Mouse (Mus musculus): ENCODE measurements at regions not wholly inside any gene's neighbourhood (a gene's known extent, or its start where the extent isn't known, plus 50 kb on each side); places are given as distances from the start of the nearest gene placed in this dataset.

DNA sequence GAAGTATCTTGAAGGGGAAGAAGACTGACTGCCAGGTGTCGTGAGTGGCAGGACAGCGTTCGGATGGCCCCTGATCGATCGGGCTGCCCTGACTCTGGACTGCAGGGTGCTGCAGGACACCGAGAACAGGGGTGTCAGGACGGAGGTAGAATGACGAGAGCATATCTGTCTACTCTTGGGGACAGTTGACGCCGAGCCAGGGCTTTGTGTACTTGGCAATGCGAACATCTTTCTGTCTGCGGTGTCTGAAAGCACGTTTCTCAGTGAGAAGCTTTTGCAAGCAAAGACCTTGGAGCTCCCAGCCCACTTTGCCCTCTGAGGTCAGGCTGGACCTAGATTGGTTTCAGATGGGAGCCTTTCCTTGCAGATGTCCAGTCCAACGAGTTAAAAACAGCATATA lies 144.9 kb downstream of the H2afy start:
- H3K4me2 ChIP-seq (replicated peaks; ENCODE audit: low read depth, low read length): no peak overlapping the region
- H3K36me3 ChIP-seq (ENCODE audit: control insufficient read depth, insufficient read depth, low read length): no peaks in the 10 kb centered on the region
- 86% methylated on average over 14 of the region's 14 CpGs for WGBS
- H3K4me1 ChIP-seq (ENCODE audit: control insufficient read depth, insufficient read depth, low read length): no peaks in the 10 kb centered on the region
- H3K27me3 ChIP-seq (ENCODE audit: control insufficient read depth, insufficient read depth, low read length): peaks cover 3% of the 10 kb centered on the region; the same call in 1 of the 2 replicates
- no peak for ATAC-seq (ENCODE audit: low FRiP score, low TSS enrichment)
- no peak overlapping the region for H3K4me3 ChIP-seq (ENCODE audit: low read length)
- no peak overlapping the region for H3K9ac ChIP-seq (ENCODE audit: low read depth, low read length)
- no peaks in the 10 kb centered on the region for H3K9me3 ChIP-seq (ENCODE audit: control insufficient read depth, low read length)
- no peak overlapping the region for H3K27ac ChIP-seq (ENCODE audit: low read depth, low read length)

DNA sequence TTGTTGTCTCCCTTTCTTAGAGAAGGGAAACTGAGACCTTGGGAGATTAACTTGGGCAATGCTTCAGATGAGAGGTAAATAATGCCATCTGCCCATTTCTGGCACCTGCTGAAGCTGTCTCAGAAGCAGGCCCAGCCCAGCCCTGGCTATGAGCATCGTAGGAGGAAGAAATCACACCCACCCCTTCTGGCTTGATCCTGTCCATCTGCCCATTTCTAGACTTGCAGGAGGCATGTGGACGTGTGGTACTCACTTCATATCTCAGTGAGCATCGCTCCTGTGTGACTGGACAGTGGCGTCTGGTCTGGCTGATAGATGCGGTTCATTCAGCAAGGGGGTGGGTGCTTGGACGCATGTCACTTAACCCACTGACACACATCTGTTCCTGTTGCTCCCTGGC lies 146.0 kb downstream of the H2afy start:
- Histone ChIP-seq H3K4me3 (ENCODE audit: low read length) (no peak overlapping the region), H3K36me3 (ENCODE audit: control insufficient read depth, insufficient read depth, low read length) (no peaks in the 10 kb centered on the region), H3K9me3 (ENCODE audit: control insufficient read depth, low read length) (no peaks in the 10 kb centered on the region), H3K27ac (ENCODE audit: low read depth, low read length) (no peak overlapping the region), H3K4me2 (replicated peaks; ENCODE audit: low read depth, low read length) (no peak overlapping the region), H3K9ac (ENCODE audit: low read depth, low read length) (no peak overlapping the region), H3K4me1 (ENCODE audit: control insufficient read depth, insufficient read depth, low read length) (no peaks in the 10 kb centered on the region), H3K27me3 (ENCODE audit: control insufficient read depth, insufficient read depth, low read length) (no peaks in the 10 kb centered on the region)
- ATAC-seq (ENCODE audit: low FRiP score, low TSS enrichment): no peak
- 78% methylated on average over 6 of the region's 6 CpGs for WGBS

DNA sequence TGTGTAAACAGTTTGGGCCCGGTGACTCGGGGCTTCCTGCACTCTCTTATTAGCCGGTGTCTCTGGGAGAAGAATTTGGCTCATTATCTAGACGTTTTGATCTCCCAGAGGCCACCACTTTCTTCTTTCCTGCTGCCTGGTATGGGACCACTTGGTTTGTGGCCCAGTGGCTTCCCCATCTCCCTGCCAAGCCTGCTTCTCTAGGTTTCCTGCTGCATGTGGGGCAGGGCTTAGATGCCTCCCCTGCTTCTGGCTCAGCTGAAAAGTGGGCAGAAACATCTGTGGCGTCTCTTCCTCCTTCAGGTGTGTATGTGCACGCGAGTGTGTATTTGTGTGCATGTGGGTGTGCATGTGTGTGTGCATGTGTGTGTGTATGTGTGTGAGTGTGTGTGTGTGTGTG lies 146.8 kb downstream of the H2afy start:
- WGBS: 42% methylated on average over 7 of the region's 7 CpGs
- no peak overlapping the region for H3K4me2 ChIP-seq (replicated peaks; ENCODE audit: low read depth, low read length)
- no peaks in the 10 kb centered on the region for H3K27me3 ChIP-seq (ENCODE audit: control insufficient read depth, insufficient read depth, low read length)
- no peak overlapping the region for H3K9ac ChIP-seq (ENCODE audit: low read depth, low read length)
- H3K4me1 ChIP-seq (ENCODE audit: control insufficient read depth, insufficient read depth, low read length): no peaks in the 10 kb centered on the region
- H3K4me3 ChIP-seq (ENCODE audit: low read length): no peak overlapping the region
- no peak for ATAC-seq (ENCODE audit: low FRiP score, low TSS enrichment)
- no peaks in the 10 kb centered on the region for H3K36me3 ChIP-seq (ENCODE audit: control insufficient read depth, insufficient read depth, low read length)
- H3K27ac ChIP-seq (ENCODE audit: low read depth, low read length): no peak overlapping the region
- H3K9me3 ChIP-seq (ENCODE audit: control insufficient read depth, low read length): no peaks in the 10 kb centered on the region

DNA sequence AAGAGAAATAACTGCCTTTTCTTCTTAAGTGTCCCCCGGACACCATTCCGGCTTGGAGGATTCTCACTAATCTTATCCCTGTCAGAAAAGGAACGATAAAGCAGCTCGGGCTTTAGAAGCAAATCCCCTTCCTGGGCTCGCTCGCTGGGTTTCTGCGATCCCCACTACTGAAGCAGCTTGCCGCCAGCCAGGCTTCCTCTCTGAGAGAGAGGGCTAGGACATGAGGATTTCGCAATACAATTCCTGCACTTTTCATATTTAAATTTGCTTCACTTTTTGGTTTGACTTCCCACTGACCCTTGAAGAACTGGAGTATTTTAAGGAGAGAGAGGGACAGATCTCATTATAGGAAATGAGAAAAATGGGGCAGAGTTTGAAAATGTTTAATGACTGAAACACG lies 149.4 kb upstream of the Pitx1 start:
- Histone ChIP-seq H3K4me3 (ENCODE audit: low read length) (no peak overlapping the region), H3K4me2 (replicated peaks; ENCODE audit: low read depth, low read length) (no peak overlapping the region), H3K4me1 (ENCODE audit: control insufficient read depth, insufficient read depth, low read length) (no peaks in the 10 kb centered on the region), H3K9ac (ENCODE audit: low read depth, low read length) (no peak overlapping the region), H3K9me3 (ENCODE audit: control insufficient read depth, low read length) (no peaks in the 10 kb centered on the region), H3K36me3 (ENCODE audit: control insufficient read depth, insufficient read depth, low read length) (no peaks in the 10 kb centered on the region), H3K27me3 (ENCODE audit: control insufficient read depth, insufficient read depth, low read length) (peaks cover 3% of the 10 kb centered on the region), H3K27ac (ENCODE audit: low read depth, low read length) (no peak overlapping the region)
- ATAC-seq (ENCODE audit: low FRiP score, low TSS enrichment): no peak
- WGBS: 42% methylated on average over 10 of the region's 10 CpGs

DNA sequence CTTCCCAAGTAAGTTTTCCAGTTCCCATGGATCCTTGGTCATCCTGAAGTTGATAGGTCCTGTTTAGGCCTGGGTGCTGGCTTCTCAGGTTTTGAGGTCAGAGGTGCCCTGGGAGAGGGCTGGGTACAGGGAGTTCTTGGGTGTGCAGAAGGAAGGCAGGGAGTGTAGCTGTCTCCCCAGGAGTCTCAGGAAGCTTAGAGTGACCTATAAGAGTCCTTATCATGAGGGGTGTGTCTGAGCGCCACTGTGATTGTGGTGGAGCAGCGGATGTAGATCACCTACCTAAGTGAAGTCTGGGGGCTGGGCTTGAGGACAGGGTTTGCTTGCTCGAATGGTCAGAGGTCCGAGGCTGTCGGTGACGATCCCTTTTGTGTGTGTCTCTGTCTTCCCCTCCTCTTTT lies 148.8 kb upstream of the Pitx1 start:
- no peak overlapping the region for H3K4me3 ChIP-seq (ENCODE audit: low read length)
- ATAC-seq (ENCODE audit: low FRiP score, low TSS enrichment): no peak
- H3K4me1 ChIP-seq (ENCODE audit: control insufficient read depth, insufficient read depth, low read length): no peaks in the 10 kb centered on the region
- no peak overlapping the region for H3K4me2 ChIP-seq (replicated peaks; ENCODE audit: low read depth, low read length)
- H3K9ac ChIP-seq (ENCODE audit: low read depth, low read length): no peak overlapping the region
- WGBS: 67% methylated on average over 6 of the region's 6 CpGs
- no peak overlapping the region for H3K27ac ChIP-seq (ENCODE audit: low read depth, low read length)
- H3K9me3 ChIP-seq (ENCODE audit: control insufficient read depth, low read length): no peaks in the 10 kb centered on the region
- no peaks in the 10 kb centered on the region for H3K36me3 ChIP-seq (ENCODE audit: control insufficient read depth, insufficient read depth, low read length)
- H3K27me3 ChIP-seq (ENCODE audit: control insufficient read depth, insufficient read depth, low read length): peaks cover 3% of the 10 kb centered on the region

DNA sequence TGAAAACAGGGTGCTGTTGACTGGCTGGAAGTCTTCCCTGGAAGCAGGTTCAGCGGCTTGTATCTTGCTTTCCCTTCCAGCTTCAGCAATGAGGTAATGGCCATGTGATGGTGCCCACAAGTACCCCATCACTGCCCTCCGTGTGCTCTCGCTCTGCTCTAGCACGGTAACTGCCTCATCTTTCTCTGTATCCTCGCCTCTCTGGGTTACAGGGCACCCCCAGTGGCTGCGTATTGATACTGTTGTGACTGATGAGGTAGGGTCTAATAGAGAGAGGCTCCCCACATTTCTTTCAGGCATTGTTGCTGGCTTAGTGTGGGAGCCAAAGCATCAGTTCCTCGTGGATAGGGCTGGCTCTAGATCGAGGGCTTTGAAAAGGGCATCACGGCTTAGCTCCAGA lies 147.9 kb upstream of the Pitx1 start:
- H3K4me2 ChIP-seq (replicated peaks; ENCODE audit: low read depth, low read length): no peak overlapping the region
- H3K27ac ChIP-seq (ENCODE audit: low read depth, low read length): no peak overlapping the region
- H3K4me3 ChIP-seq (ENCODE audit: low read length): no peak overlapping the region
- H3K27me3 ChIP-seq (ENCODE audit: control insufficient read depth, insufficient read depth, low read length): peaks cover 5% of the 10 kb centered on the region
- ATAC-seq (ENCODE audit: low FRiP score, low TSS enrichment): no peak
- no peaks in the 10 kb centered on the region for H3K9me3 ChIP-seq (ENCODE audit: control insufficient read depth, low read length)
- H3K4me1 ChIP-seq (ENCODE audit: control insufficient read depth, insufficient read depth, low read length): no peaks in the 10 kb centered on the region
- H3K9ac ChIP-seq (ENCODE audit: low read depth, low read length): no peak overlapping the region
- H3K36me3 ChIP-seq (ENCODE audit: control insufficient read depth, insufficient read depth, low read length): no peaks in the 10 kb centered on the region
- WGBS: 52% methylated on average over 9 of the region's 9 CpGs

DNA sequence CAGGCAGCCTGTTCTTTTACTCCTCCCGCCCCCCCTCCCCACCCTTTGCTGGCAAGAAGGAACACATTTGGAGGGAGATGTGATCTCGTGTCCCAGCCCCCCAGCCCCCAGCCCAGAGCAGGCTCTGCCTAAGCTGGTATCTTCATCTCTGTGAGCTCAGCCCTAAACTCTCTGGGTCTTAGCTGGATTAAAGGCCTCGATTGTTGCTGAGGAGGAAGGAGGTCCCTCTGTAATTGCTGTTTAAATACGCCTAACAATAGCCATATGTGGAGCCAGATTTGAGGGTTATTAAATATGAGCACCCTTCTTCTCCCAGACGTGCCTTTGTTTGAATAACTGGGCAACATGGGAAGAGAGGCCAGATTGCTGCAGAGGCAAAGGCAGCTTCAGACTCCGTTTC lies 145.0 kb upstream of the Pitx1 start:
- no peak overlapping the region for H3K27ac ChIP-seq (ENCODE audit: low read depth, low read length)
- H3K9me3 ChIP-seq (ENCODE audit: control insufficient read depth, low read length): no peaks in the 10 kb centered on the region
- no peak overlapping the region for H3K9ac ChIP-seq (ENCODE audit: low read depth, low read length)
- ATAC-seq (ENCODE audit: low FRiP score, low TSS enrichment): no peak
- no peak overlapping the region for H3K4me2 ChIP-seq (replicated peaks; ENCODE audit: low read depth, low read length)
- no peak overlapping the region for H3K4me3 ChIP-seq (ENCODE audit: low read length)
- WGBS: 58% methylated on average over 6 of the region's 6 CpGs
- H3K4me1 ChIP-seq (ENCODE audit: control insufficient read depth, insufficient read depth, low read length): no peaks in the 10 kb centered on the region
- no peaks in the 10 kb centered on the region for H3K36me3 ChIP-seq (ENCODE audit: control insufficient read depth, insufficient read depth, low read length)
- H3K27me3 ChIP-seq (ENCODE audit: control insufficient read depth, insufficient read depth, low read length): peaks cover 5% of the 10 kb centered on the region

DNA sequence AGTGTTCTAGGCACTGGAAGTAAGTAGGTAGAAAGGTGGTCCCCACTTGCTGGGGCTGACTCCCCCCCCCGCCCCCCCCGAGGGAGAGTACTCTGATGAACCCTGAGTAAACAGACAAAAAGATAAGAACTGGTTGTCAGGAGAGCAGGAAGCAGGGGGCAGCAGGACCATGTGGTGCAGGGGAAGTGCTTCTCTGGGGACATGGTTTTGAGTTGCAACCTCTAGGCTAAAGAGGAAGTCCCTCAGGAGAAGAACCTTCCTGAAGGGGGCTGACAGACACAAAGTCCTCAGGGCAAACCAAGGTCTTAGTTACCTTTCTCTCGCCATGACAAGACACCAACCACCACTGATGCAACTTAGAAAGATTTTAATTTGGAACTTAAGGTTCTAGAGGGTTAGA lies 141.9 kb upstream of the Pitx1 start:
- 64% methylated on average over 3 of the region's 3 CpGs for WGBS
- H3K36me3 ChIP-seq (ENCODE audit: control insufficient read depth, insufficient read depth, low read length): no peaks in the 10 kb centered on the region
- no peak overlapping the region for H3K9ac ChIP-seq (ENCODE audit: low read depth, low read length)
- H3K4me2 ChIP-seq (replicated peaks; ENCODE audit: low read depth, low read length): no peak overlapping the region
- H3K4me3 ChIP-seq (ENCODE audit: low read length): no peak overlapping the region
- H3K9me3 ChIP-seq (ENCODE audit: control insufficient read depth, low read length): no peaks in the 10 kb centered on the region
- H3K27ac ChIP-seq (ENCODE audit: low read depth, low read length): no peak overlapping the region
- ATAC-seq (ENCODE audit: low FRiP score, low TSS enrichment): no peak
- H3K4me1 ChIP-seq (ENCODE audit: control insufficient read depth, insufficient read depth, low read length): no peaks in the 10 kb centered on the region
- H3K27me3 ChIP-seq (ENCODE audit: control insufficient read depth, insufficient read depth, low read length): peaks cover 3% of the 10 kb centered on the region; the same call in 1 of the 2 replicates

DNA sequence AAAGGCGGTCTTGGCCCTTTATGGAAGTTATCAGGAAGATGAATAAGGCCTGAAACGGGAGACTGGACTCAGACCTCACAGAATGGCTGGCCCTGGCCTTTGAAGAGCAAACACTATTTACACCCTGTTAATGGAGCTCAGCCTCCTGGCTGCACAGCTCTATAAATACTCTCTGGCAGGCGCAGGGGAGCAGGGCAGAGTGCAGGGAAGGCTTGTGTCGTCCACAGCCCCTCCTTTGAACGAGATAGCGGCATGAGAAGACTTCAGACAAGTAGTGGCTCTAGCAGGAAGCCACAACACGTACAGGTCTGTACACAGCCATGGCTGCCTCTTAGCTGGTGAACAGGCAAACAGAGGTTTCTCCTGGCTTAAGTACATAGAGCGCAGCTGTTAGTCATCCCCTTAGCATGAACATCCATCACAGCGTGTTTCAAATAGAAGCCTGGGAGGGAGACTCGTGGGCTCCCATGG lies 141.0 kb upstream of the Pitx1 start:
- no peak overlapping the region for H3K4me2 ChIP-seq (replicated peaks; ENCODE audit: low read depth, low read length)

More for the DNA sequence above, 141.0 kb upstream of the Pitx1 start:
- ATAC-seq (ENCODE audit: low FRiP score, low TSS enrichment): 0 out of 2 replicates have a peak, but pooled peaks have one; percentile 64
- H3K9me3 ChIP-seq (ENCODE audit: control insufficient read depth, low read length): no peaks in the 10 kb centered on the region
- no peak overlapping the region for H3K9ac ChIP-seq (ENCODE audit: low read depth, low read length)
- no peak overlapping the region for H3K4me3 ChIP-seq (ENCODE audit: low read length)
- WGBS: 15% methylated on average over 10 of the region's 10 CpGs
- no peaks in the 10 kb centered on the region for H3K4me1 ChIP-seq (ENCODE audit: control insufficient read depth, insufficient read depth, low read length)
- no peaks in the 10 kb centered on the region for H3K36me3 ChIP-seq (ENCODE audit: control insufficient read depth, insufficient read depth, low read length)
- 0 out of 2 replicates have a peak, but pooled peaks cover 3% of the 10 kb centered on the region for H3K27me3 ChIP-seq (ENCODE audit: control insufficient read depth, insufficient read depth, low read length)
- H3K27ac ChIP-seq (ENCODE audit: low read depth, low read length): no peak overlapping the region
